Mouse (Mus musculus) Patski (cell line): ENCODE data around the gene Pex26. TPM values are rescaled to one million over a fixed set of nuclear protein-coding genes. Genes with fewer than 3 reads are reported as not detected.

Experiments used
- ATAC-seq: fragments of 100-300 bp; one replicate; pipeline ENCODE4 v1.8.0; 2021
- CTCF ChIA-PET: fragments of 350-600 bp; sonication (Branson Sonifier 250); formaldehyde crosslinking; loops from one replicate; lab custom pipeline; 2022; ENCODE audit warnings: inconsistent platforms; lab: Charles Lee
- POLR2A ChIA-PET: fragments of 350-600 bp; sonication (Branson Sonifier 250); formaldehyde crosslinking; loops from one replicate; lab custom pipeline; 2022; ENCODE audit warnings: antibody characterized with exemption, inconsistent platforms; lab: Charles Lee
- DNase-seq: peaks from one replicate; pipeline ENCODE4 v3.0.0-alpha.2; 2011; ENCODE audit warnings: low read depth, low spot score
- H3K27me3 ChIP-seq: fragments of 371-371 bp; one replicate; pipeline ENCODE4 v1.5.1; 2021
- CTCF ChIP-seq: fragments of 100-300 bp; IDR thresholded peaks from one replicate; pipeline ENCODE4 v1.5.1; 2021
- in situ Hi-C: fragments of 300-500 bp; cut with MboI; formaldehyde crosslinking; loops from 3 replicates; pipeline ENCODE4 v1.11.1; 2018; ENCODE audit warnings: low pct_unique_long_range_greater_than_20kb, mixed read lengths
- polyA plus RNA-seq: library from polyadenylated mRNA; unstranded; gene quantifications from one replicate; pipeline ENCODE4 v1.2.3, GENCODE M21; 2021

The Pex26 gene
- polyA plus RNA-seq, 1 experiment from 2014 or later, result 22.1 TPM

DNA sequence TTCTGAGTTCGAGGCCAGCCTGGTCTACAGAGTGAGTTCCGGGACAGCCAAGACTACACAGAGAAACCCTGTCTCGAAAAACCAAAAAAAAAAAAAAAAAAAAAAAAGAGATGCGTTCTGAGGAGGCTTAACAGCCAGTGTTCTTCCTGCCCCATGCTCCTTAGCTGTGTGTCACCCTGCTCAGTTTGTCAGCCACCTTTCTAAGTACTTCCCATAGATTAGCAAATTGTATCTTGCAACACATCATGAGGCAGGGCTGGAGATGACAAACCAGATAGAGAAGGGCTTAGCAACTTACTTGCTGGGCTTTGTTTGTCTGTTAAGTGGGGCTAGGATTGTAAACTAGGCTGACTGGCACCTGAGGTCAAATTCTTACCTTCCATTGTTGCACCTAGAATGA lies 17.0 kb downstream of the Pex26 start:
- POLR2A ChIA-PET, result interaction anchor here (0.7 kb wide), 1 partner anchor 113 kb away, joined by 4 read pairs; no protein-coding TSS in a partner anchor
- CTCF ChIA-PET, result no interaction called here
- ATAC-seq (no peak), DNase-seq (no peak)
- H3K27me3 ChIP-seq, result no peaks in the 10 kb centered on the region
- in situ Hi-C loops, result no loop called here
- TF ChIP-seq CTCF, result no peak

GRCm38 (mm10) chr6:121202026-121202425 lies 18.6 kb downstream of the Pex26 start:
- POLR2A ChIA-PET, result no interaction called here
- no peak for ATAC-seq
- CTCF ChIA-PET, result no interaction called here
- no peak for DNase-seq
- no peaks in the 10 kb centered on the region for H3K27me3 ChIP-seq
- in situ Hi-C loops, result no loop called here
- TF ChIP-seq CTCF, result no peak

DNA sequence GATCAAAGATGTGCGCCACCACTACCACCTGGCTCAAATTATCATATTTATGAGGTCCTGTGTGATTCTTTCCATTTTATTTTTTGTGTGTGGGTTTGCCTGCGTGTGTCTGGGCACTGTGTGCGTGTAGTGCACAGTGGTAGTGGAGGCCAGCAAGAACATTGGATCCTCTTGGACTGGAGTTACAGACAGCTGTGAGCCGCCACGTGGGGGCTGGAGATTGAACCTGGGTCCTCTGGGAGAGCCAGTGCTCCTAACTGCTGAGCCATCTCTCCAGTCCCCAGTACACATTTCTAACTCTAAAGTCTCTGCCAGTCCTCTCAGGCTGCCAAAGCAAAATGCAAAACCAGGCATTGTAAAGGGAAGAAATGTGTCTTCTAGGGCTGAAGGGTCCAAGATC lies 23.0 kb downstream of the Pex26 start:
- DNase-seq (no peak), ATAC-seq (no peak)
- TF ChIP-seq CTCF, result no peak
- ChIA-PET POLR2A (no interaction called here), CTCF (no interaction called here)
- in situ Hi-C loops, result no loop called here
- H3K27me3 ChIP-seq, result no peaks in the 10 kb centered on the region

- H3K27me3 ChIP-seq, result no peaks in the 10 kb centered on the region
- ATAC-seq (no peak), DNase-seq (no peak)
- ChIA-PET CTCF (no interaction called here), POLR2A (no interaction called here)
- TF ChIP-seq CTCF, result no peak
- in situ Hi-C loops, result no loop called here
Observed at GRCm38 (mm10) chr6:121209584-121209983, 26.1 kb downstream of the Pex26 start.

DNA sequence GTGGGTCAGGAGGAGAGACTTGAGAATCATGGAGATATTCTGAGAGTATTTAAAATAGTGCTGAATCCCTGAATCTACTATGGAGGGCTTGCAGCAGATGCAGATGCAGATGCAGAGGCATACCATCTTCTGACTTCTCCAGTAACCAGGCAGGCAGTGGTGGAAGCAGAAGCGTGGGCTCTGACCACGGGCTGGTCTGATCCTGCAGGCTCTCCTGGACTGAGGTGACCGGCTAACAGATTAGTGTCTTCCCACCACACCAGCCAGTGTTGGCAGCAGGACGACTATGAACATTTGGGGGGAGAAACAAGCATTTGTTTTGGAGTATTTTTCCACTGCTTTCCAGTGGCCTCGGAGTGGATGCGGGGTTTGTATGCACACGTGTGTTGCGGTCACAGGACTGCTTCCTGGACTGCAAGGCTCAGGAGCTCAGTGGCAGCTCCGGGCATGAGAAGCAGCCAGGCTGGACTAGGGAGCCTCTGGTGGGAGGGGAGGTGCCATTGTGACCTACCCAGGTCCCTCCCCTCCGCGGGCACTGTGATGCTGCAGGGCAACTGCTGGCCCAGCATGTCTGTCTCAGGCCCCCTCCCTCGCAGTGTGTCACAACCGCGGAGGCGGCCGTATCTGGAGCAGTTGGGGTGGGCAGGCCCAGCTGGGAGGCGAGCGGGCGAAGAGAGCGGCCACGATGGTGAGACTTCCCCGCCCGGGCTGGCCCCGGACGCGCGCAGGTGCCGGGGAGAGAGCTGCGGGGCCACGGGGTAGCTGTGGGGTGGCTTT lies 26.9 kb downstream of the Pex26 start, which contains the start of gene Tuba8:
TSS of gene Tuba8 (plus strand) at position 548 of the 777 bp plus-strand sequence.
- ChIA-PET POLR2A (no interaction called here), CTCF (interaction anchor here (1.6 kb wide), 1 partner anchor 11 kb away, joined by 4 read pairs; no protein-coding TSS in a partner anchor)
- DNase-seq, result no peak
- ATAC-seq, result peak; percentile 60
- H3K27me3 ChIP-seq, result no peaks in the 10 kb centered on the region
- in situ Hi-C loops, result no loop called here
- no peak for TF ChIP-seq CTCF

GRCm38 (mm10) chr6:121210926-121211289 lies 27.4 kb downstream of the Pex26 start:
- ATAC-seq, result no peak
- POLR2A ChIA-PET, result no interaction called here
- H3K27me3 ChIP-seq, result no peaks in the 10 kb centered on the region
- DNase-seq, result no peak
- in situ Hi-C loops, result no loop called here
- TF ChIP-seq CTCF, result no peak
- CTCF ChIA-PET, result interaction anchor here (1.6 kb wide), 1 partner anchor 10 kb away, joined by 4 read pairs; no protein-coding TSS in a partner anchor

DNA sequence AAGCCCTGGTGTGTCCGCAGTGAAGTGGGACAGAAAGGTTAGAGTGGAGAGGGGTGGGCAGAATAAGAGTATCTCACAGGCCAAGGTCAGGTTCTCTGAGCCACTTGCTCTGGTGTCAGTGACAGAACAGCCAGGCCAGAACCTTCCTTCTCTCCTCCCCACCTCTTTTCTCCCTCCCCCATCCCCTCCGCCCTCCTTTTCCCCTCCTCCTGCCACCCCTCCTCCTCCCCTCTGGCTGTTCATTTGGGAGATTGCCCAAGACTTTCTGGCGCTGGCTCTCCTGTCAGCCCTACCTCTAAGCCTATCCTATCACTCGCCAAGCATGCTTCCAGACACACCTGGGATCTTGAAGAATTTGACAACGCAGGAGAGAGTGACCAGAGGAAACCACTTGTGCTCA lies 28.3 kb downstream of the Pex26 start:
- DNase-seq (no peak), ATAC-seq (no peak)
- H3K27me3 ChIP-seq, result no peaks in the 10 kb centered on the region
- CTCF ChIA-PET, result interaction anchor here (1.6 kb wide), 1 partner anchor 9 kb away, joined by 4 read pairs; no protein-coding TSS in a partner anchor
- POLR2A ChIA-PET, result no interaction called here
- in situ Hi-C loops, result no loop called here
- TF ChIP-seq CTCF, result no peak

- no peak for TF ChIP-seq CTCF
- no peak for ATAC-seq
- H3K27me3 ChIP-seq, result no peaks in the 10 kb centered on the region
- no peak for DNase-seq
- in situ Hi-C loops, result no loop called here
- CTCF ChIA-PET, result no interaction called here
- POLR2A ChIA-PET, result no interaction called here
Observed at GRCm38 (mm10) chr6:121212988-121213387, 29.5 kb downstream of the Pex26 start.

- ATAC-seq (no peak), DNase-seq (no peak)
- H3K27me3 ChIP-seq, result no peaks in the 10 kb centered on the region
- no peak for TF ChIP-seq CTCF
- in situ Hi-C loops, result no loop called here
- ChIA-PET POLR2A (no interaction called here), CTCF (no interaction called here)
Observed at GRCm38 (mm10) chr6:121214221-121214620, 30.8 kb downstream of the Pex26 start.

DNA sequence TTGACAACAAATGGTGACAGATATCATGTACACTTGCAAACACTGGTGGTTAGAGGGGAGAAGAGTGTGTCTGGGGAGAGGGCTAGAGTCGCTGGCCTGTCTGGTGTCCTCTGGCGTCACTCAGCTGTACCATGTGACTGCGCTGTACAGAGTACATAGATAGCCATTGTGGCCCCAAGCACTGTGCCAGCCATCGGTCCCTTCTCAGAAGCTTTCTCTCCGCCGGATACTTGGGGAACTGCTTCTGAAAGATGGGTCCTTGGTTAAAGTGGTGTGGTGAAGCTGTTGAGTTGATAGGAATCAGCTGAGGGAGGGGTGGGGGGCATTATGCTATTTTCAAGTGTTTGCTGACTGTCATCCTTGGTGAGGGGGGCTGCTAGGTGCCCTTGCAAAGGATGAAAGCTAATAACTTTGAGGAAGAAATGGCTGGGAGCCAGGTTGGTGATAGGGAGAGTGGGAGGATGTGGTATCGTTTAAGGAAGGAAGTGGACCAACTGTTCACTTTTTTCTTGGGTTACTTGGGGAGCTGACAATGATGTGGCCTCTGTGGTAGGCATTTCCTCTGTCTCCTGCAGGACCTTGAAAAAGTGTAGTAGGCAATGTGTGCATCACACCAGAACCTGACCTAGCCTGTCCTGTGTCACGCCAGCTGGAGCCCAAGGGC lies 31.3 kb downstream of the Pex26 start:
- ChIA-PET CTCF (interaction anchor here (1.4 kb wide), 1 partner anchor 28 kb away, joined by 3 read pairs; no protein-coding TSS in a partner anchor), POLR2A (no interaction called here)
- no peak for DNase-seq
- no peaks in the 10 kb centered on the region for H3K27me3 ChIP-seq
- TF ChIP-seq CTCF, result no peak
- no peak for ATAC-seq
- in situ Hi-C loops, result no loop called here

DNA sequence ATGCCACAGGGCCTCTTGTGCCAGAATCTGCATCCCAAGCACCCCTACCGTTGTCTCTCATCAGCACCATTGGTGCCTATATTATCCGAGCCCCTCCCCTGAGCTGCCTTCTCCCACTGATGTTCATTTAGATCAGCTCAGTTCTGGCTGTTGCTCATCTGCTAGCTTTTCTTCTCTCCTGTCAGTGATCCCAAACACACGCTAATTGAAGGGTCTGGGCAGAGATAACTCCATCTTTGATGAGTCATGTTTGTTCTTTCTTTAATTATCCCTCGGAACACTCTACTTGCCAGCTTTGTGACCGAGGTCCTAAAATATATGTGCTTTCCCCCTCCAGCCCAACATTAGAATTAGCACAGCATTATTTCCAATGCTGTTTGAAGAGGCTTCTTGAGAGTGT lies 31.9 kb downstream of the Pex26 start:
- no peak for TF ChIP-seq CTCF
- no peak for DNase-seq
- ChIA-PET POLR2A (no interaction called here), CTCF (interaction anchor here (1.4 kb wide), 1 partner anchor 27 kb away, joined by 3 read pairs; no protein-coding TSS in a partner anchor)
- no peaks in the 10 kb centered on the region for H3K27me3 ChIP-seq
- in situ Hi-C loops, result no loop called here
- no peak for ATAC-seq
